Mouse (Mus musculus) G1E (cell line): ENCODE results near the gene Tmem108.

ENCODE experiments used
- CTCF ChIP-seq: IDR thresholded peaks from 2 replicates; pipeline ENCODE4 v1.5.1; 2012; ENCODE audit warnings: low read depth, low read length, inconsistent platforms, mixed read lengths
- GATA1 ChIP-seq: IDR thresholded peaks from 2 replicates; pipeline ENCODE4 v1.6.1; 2012; ENCODE audit warnings: borderline replicate concordance, low read length, inconsistent platforms, mixed read lengths
- TAL1 ChIP-seq: conservative IDR thresholded peaks from 2 replicates; pipeline ENCODE4 v1.6.1; 2012; ENCODE audit warnings: low read depth, low read length, inconsistent platforms, mixed read lengths

- TF ChIP-seq CTCF = no peak
- no peak for TF ChIP-seq TAL1
- TF ChIP-seq GATA1 = no peak
These were observed 54.4 kb downstream of the Tmem108 start for GRCm38 (mm10) chr9:103707000-103707790.
